7 mouse cellular contexts compared by ENCODE assay signal in the genomic region with DNA sequence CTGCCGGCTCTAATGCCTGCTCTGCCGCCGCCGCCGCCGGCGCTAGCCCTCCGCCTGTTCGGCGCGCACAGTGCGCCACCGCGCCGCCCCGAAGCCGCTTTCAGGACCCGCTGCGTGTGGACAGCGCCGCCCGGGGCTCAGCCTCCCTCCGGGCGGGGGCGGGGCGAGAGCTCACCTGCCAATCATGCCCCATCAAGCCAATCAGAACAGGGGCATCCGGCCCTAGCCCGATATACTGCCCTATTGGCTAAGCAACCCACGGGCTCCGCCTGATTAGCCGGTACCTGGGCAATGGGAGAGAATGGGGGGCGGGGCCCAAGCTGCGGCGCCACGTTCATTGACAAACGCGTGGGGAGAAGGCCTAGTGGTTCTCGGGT. TPM values are rescaled to one million over a fixed set of nuclear protein-coding genes. Genes with fewer than 3 reads are reported as not detected.
A peak's percentile ranks its signal among the peaks of the same experiment; 100 is the strongest.
DNase-seq lines count a peak whose midpoint lies in the region; ATAC-seq and TF ChIP-seq lines count a peak whose summit lies in the region.

No protein-coding gene starts in this region.

- peak overlapping the region; percentile 75 for H3K4me2 ChIP-seq in heart, embryonic 12.5 days
- peak overlapping the region; percentile 52 for H3K4me2 ChIP-seq in kidney, embryonic 14.5 days (replicated peaks; ENCODE audit: low read depth, low read length)

- no peak overlapping the region for H3K27ac ChIP-seq in embryonic fibroblast, embryonic 13.5 days (ENCODE audit: insufficient read depth, low read length)
- no peak overlapping the region for H3K27ac ChIP-seq in heart, embryonic 12.5 days (ENCODE audit: poor library complexity, severe bottlenecking)
- no peak overlapping the region for H3K27ac ChIP-seq in kidney, embryonic 14.5 days (ENCODE audit: low read depth, low read length)
- H3K27ac ChIP-seq in liver, adult 2 months (replicated peaks; ENCODE audit: insufficient read depth, low read depth, low read length) = no peak overlapping the region

- no peaks in the 10 kb centered on the region for H3K79me2 ChIP-seq in liver, adult 2 months (ENCODE audit: control insufficient read depth, insufficient read depth, low read length)

- peak; percentile 94 for ATAC-seq in heart, embryonic 12.5 days (ENCODE audit: insufficient number of reproducible peaks, low FRiP score)
- peak; percentile 99 for ATAC-seq in kidney, embryonic 14.5 days (ENCODE audit: low FRiP score, low TSS enrichment)

- H3K9me3 ChIP-seq in heart, embryonic 12.5 days (replicated peaks) = no peaks in the 10 kb centered on the region
- no peaks in the 10 kb centered on the region for H3K9me3 ChIP-seq in kidney, embryonic 14.5 days (ENCODE audit: control insufficient read depth, low read length)

- H3K9ac ChIP-seq in heart, embryonic 12.5 days = no peak overlapping the region
- H3K9ac ChIP-seq in kidney, embryonic 14.5 days (ENCODE audit: low read depth, low read length) = no peak overlapping the region
- H3K9ac ChIP-seq in liver, adult 2 months (ENCODE audit: low read depth, low read length) = no peak overlapping the region

- no peak for TF ChIP-seq CTCF in embryonic fibroblast, embryonic 13.5 days (IDR thresholded peaks at IDR 0.05; ENCODE audit: borderline replicate concordance, insufficient read depth, low read length)
- no peak for TF ChIP-seq CTCF in liver, adult 2 months (IDR thresholded peaks at IDR 0.05; ENCODE audit: low read depth, low read length)

- no peaks in the 10 kb centered on the region for H3K36me3 ChIP-seq in heart, embryonic 12.5 days
- no peaks in the 10 kb centered on the region for H3K36me3 ChIP-seq in kidney, embryonic 14.5 days (ENCODE audit: control insufficient read depth, insufficient read depth, low read length)
- H3K36me3 ChIP-seq in liver, adult 2 months (ENCODE audit: control insufficient read depth, insufficient read depth, low read length) = no peaks in the 10 kb centered on the region

- WGBS in heart, embryonic 12.5 days = 0% methylated on average over 34 of the region's 38 CpGs
- WGBS in kidney, embryonic 14.5 days = under 1% methylated on average over 38 of the region's 38 CpGs
- WGBS in liver, adult 2 months = 2% methylated on average over 38 of the region's 38 CpGs

- TF ChIP-seq POLR2A in embryonic fibroblast, embryonic 13.5 days (IDR thresholded peaks at IDR 0.05; ENCODE audit: low read depth, low read length) = no peak
- TF ChIP-seq POLR2A in liver, adult 2 months (IDR thresholded peaks at IDR 0.05; ENCODE audit: extremely low read depth, insufficient read depth, low read length) = no peak

- H3K27me3 ChIP-seq in heart, embryonic 12.5 days (replicated peaks) = peaks cover 96% of the 10 kb centered on the region
- H3K27me3 ChIP-seq in kidney, embryonic 14.5 days (ENCODE audit: control insufficient read depth, insufficient read depth, low read length) = peaks cover 100% of the 10 kb centered on the region
- peaks cover 48% of the 10 kb centered on the region for H3K27me3 ChIP-seq in liver, adult 2 months (ENCODE audit: control insufficient read depth, insufficient read depth, low read length)

- H3K4me1 ChIP-seq in embryonic fibroblast, embryonic 13.5 days (ENCODE audit: control insufficient read depth, insufficient read depth, low read length) = no peaks in the 10 kb centered on the region
- H3K4me1 ChIP-seq in heart, embryonic 12.5 days (replicated peaks) = peaks cover 19% of the 10 kb centered on the region
- H3K4me1 ChIP-seq in kidney, embryonic 14.5 days (ENCODE audit: control insufficient read depth, insufficient read depth, low read length) = peaks cover 10% of the 10 kb centered on the region; the same call in 1 of the 2 replicates
- peaks cover 2% of the 10 kb centered on the region for H3K4me1 ChIP-seq in liver, adult 2 months (ENCODE audit: control insufficient read depth, insufficient read depth, low read length)

- peak overlapping the region; percentile 42 for H3K4me3 ChIP-seq in embryonic fibroblast, embryonic 13.5 days (ENCODE audit: insufficient read depth, low read length)
- peak overlapping the region; percentile 47 for H3K4me3 ChIP-seq in heart, embryonic 12.5 days
- peak overlapping the region; percentile 38 for H3K4me3 ChIP-seq in kidney, embryonic 14.5 days (ENCODE audit: low read length)
- no peak overlapping the region for H3K4me3 ChIP-seq in liver, adult 2 months (ENCODE audit: insufficient read depth, low read depth, low read length)

- DNase-seq in brain, adult 2 months (ENCODE audit: low read depth, low spot score) = peak; percentile 63
- peak; percentile 46 for DNase-seq in liver, adult 2 months (ENCODE audit: extremely low read depth, low read depth, low spot score)
- peak; percentile 19 to 43 for DNase-seq in monocyte, adult 2 months (ENCODE audit: low read depth in 1 of 2, low spot score in 2 of 2)
- DNase-seq in spleen, postnatal 10 days (ENCODE audit: low spot score in 2 of 2) = peak; percentile 70 to 92

RNA-seq across cellular contexts. Expression of a gene that starts 5.9 kb away (rescaled TPM):
- not detected in 2 replicates for polyA plus RNA-seq in embryonic fibroblast, embryonic 13.5 days (2011; ENCODE audit: insufficient read length, low read depth, missing spikeins)
- not detected in 2 replicates for polyA plus RNA-seq in heart, embryonic 12.5 days (2016; fragmentation: Nextera tagmentation; extraction: Ambion mirVana)
- 0.11 and 0.14 TPM in 2 replicates for polyA plus RNA-seq in kidney, embryonic 14.5 days (2014; fragmentation: Nextera tagmentation; extraction: Ambion mirVana)
- 0.18 and 0.60 TPM in 2 replicates for total RNA-seq in liver, adult 2 months (2014; rRNA removed)
- 0.29 and 1.4 TPM in 2 replicates for polyA plus RNA-seq in liver, adult 2 months (2012; rRNA removed)

RNA-seq across cellular contexts. Expression of a gene that starts 51.3 kb away (rescaled TPM):
- polyA plus RNA-seq in embryonic fibroblast, embryonic 13.5 days (2011; ENCODE audit: insufficient read length, low read depth, missing spikeins) = 43.4 and 45.0 TPM in 2 replicates
- polyA plus RNA-seq in heart, embryonic 12.5 days (2016; fragmentation: Nextera tagmentation; extraction: Ambion mirVana) = 22.0 and 24.6 TPM in 2 replicates
- 35.0 and 37.9 TPM in 2 replicates for polyA plus RNA-seq in kidney, embryonic 14.5 days (2014; fragmentation: Nextera tagmentation; extraction: Ambion mirVana)
- 17.8 and 21.8 TPM in 2 replicates for total RNA-seq in liver, adult 2 months (2014; rRNA removed)
- polyA plus RNA-seq in liver, adult 2 months (2012; rRNA removed) = 4.8 and 5.0 TPM in 2 replicates

Comparison
In these comparisons a context has a peak if more than half of its experiments do, and no peak if none do; other contexts are left out.
1. DNase-seq: peak in every context shown above with its lines; median percentile 81 in spleen, postnatal 10 days; 63 in brain, adult 2 months; 46 in liver, adult 2 months; 31 in monocyte, adult 2 months.